Mouse (Mus musculus) gastrocnemius, adult 2 months (tissue): ENCODE results near the gene Ccdc69. TPM values are rescaled to one million over a fixed set of nuclear protein-coding genes. Genes with fewer than 3 reads are reported as not detected.

Experiments
- DNase-seq: peaks from one replicate; pipeline ENCODE4 v3.0.0; 2022
- H3K27ac ChIP-seq: fragments of 200-600 bp; 2 replicates; pipeline ENCODE4 v1.8.1; 2022; ENCODE audit warnings: mild to moderate bottlenecking
- H3K4me3 ChIP-seq: fragments of 200-600 bp; 2 replicates; pipeline ENCODE4 v1.8.1; 2022; ENCODE audit warnings: mild to moderate bottlenecking, moderate library complexity
- CTCF ChIP-seq: fragments of 200-600 bp; IDR thresholded peaks from 2 replicates; pipeline ENCODE4 v1.8.1; 2022; ENCODE audit warnings: antibody characterized with exemption, mild to moderate bottlenecking, moderate library complexity
- intact Hi-C: fragments of 180-260 bp; cut with DNase I; formaldehyde crosslinking; loops from one replicate; pipeline ENCODE4 v1.15.1; 2025
- total RNA-seq, 2 experiments: library from RNA; stranded (reverse); gene quantifications; 2 replicates each; pipeline ENCODE4 v1.2.3; 2021

Ccdc69 gene
- total RNA-seq, 2 experiments from 2014 or later, result 3.6 to 3.9 TPM

DNA sequence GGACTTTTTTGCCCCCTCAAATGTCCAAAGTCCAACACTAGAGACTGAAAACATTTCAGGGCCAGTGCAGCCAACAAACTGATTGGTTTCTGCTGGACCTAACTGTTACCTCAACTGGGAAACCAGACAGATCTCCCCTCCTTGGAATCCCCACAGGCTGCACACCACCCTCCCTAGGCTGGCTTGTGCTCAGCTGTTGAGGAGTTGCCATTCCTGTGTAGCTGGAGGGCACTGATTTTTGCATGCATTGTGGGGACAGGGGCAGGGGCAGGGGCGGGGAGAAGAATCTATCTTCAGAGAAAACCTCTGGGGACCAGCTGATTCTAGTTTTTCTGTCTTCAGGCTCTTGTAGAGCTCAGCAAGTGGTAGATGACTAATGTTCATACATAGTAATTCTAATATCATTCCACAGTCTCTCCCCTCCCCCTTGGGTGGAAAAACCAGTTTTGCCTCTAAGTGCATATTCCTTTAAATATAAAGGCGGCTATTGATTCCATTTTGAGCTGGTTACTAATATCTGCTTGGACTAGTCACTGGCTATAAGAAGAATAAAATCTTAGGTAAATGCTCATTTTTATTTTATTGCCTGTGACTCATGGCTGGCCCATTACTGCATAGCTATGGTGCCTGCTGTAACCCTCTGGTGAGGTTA is 50.6 kb downstream of the Ccdc69 start:
- no peak for DNase-seq
- intact Hi-C loops, result no loop called here
- Histone ChIP-seq H3K27ac (peak overlapping the region; percentile 90), H3K4me3 (no peak overlapping the region)
- no peak for TF ChIP-seq CTCF

DNA sequence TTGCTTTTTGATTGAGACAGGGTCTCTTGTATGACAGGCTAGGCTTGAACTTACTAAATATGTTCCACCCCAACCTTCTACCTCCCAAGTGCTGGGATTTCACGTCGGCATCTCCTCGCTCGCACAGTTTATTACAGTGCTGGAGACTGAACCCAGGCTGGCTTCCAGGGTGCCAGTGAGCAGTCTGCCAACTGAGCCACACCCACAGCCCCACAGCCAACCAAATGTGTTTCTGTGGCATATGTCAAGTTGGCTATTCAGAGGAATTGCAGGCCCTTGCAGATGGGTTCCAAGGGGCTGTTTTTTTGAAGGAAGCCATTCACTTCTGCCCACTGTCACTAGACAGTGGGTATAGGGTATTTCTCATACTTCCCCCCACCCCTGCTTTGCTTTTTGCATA is 52.0 kb downstream of the Ccdc69 start:
- TF ChIP-seq CTCF, result no peak
- DNase-seq, result peak; percentile 79
- peak overlapping the region; percentile 90 for H3K27ac ChIP-seq

DNA sequence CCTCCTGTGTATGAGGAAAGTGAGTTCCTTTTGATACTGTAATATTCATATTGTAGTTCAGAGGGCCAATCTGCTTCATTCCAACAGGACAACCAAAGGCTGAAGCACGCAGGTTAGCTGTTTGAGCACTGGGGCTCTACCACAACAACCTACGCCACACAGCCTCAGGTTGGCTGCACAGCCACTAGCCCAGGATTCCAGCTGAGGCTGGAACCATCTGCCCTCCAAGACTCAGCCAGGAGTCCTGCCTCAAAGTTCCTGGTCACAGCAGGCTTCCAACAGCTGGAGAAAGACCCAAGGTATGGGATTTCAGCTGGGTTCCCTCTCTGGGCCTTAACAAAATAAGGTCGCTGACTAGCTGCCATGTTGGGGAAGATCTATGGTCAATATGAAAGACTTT is 54.3 kb downstream of the Ccdc69 start:
- peak; percentile 54 for DNase-seq
- no peak for TF ChIP-seq CTCF
- H3K27ac ChIP-seq, result peak overlapping the region; percentile 90
- peak overlapping the region; percentile 52 for H3K4me3 ChIP-seq
- intact Hi-C loops, result no loop called here

More for the DNA sequence above, 52.0 kb downstream of the Ccdc69 start:
- peak overlapping the region; percentile 17; the same call in 1 of the 2 replicates for H3K4me3 ChIP-seq
- intact Hi-C loops, result no loop called here

DNA sequence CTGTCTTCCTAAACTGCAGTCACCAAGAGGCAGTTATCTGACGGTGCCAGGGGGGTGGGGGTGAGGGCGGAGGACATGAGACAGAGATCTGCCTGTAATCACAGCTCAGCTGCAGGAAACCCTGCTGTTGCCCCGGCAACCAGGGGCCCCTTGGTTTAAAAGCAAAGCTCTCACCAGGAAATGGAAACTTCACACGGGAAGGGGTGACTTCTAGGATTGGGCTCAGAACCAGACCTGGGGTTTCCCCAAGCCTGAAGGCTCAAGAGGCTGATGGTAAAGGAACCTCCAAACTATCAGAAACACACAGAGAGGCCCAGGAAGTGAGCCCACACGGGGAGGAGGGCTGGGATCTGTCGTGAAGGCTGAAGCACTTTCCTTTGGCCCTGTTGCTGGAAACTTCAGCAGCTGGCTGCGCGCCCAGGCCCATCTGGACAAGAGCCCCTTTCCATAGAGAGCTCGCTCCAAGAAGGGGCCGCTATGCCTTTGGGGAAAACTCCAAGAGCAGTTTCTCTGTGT is 54.8 kb downstream of the Ccdc69 start:
- no peak for TF ChIP-seq CTCF
- Histone ChIP-seq H3K4me3 (peak overlapping the region; percentile 52), H3K27ac (peak overlapping the region; percentile 90)
- intact Hi-C loops, result no loop called here
- peak; percentile 93 for DNase-seq

DNA sequence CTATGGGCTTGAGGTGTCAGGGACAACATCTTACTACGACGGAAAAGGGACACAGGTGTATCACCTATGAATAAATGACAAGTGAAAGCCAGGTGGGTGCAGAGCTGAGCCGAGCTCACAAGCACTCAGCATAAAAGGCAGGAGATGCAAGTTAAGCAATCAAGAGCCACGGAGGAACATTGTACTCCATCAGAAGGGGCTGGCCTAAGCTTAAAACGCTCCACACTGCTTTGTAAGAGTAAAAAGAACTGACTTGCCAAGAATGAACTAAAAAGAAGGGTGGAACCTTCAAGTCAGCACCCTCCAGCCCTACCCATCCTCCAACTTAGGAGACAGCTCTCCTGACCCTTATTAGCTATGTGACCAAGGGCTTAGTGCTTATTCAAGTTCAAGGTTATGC is 55.4 kb downstream of the Ccdc69 start:
- intact Hi-C loops, result no loop called here
- DNase-seq, result no peak
- no peak for TF ChIP-seq CTCF
- H3K27ac ChIP-seq, result peak overlapping the region; percentile 90
- peak overlapping the region; percentile 52 for H3K4me3 ChIP-seq

DNA sequence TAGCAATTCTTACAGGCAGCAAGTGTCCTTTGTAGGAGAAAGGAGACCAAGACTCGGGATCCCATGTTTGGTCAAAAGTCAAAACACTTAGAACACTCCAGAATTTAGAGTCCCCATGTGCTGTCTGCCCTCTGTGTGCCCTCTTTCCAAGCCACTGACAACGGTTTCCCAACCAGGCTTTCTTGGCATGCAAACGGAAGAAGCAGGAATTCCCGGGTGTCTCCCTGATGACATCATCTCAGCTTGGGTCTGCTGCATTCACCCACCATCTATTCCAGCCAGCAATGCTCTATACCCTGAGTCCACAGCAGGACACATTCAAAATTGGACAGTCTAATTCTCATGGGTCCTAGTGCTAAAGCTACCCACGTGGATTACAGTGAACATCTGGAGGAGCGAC is 56.1 kb downstream of the Ccdc69 start:
- H3K4me3 ChIP-seq, result peak overlapping the region; percentile 23; the same call in 1 of the 2 replicates
- peak; percentile 38 for DNase-seq
- peak overlapping the region; percentile 90 for H3K27ac ChIP-seq
- intact Hi-C loops, result no loop called here
- no peak for TF ChIP-seq CTCF

DNA sequence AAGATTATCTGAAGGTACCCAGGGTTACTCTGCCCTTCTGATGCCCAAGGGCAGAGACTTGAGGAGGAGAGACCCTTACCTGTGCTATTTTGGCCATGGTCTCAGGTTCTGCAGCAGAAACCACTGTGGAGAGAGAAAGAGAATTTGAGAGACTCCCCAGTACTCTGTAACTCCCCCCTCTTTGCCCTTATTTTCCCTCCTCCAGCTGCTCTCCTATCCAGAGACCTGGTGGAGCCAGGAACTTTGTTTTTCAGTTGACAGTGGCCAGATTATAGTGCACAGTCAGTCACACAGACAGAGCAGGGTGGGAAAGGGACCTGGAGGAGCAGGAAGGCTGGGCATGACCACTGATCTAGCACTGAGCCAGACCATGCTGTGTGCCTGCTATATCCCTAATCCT is 56.5 kb downstream of the Ccdc69 start:
- peak; percentile 38 for DNase-seq
- no peak for TF ChIP-seq CTCF
- peak overlapping the region; percentile 34; the same call in 1 of the 2 replicates for H3K4me3 ChIP-seq
- intact Hi-C loops, result no loop called here
- peak overlapping the region; percentile 90 for H3K27ac ChIP-seq

DNA sequence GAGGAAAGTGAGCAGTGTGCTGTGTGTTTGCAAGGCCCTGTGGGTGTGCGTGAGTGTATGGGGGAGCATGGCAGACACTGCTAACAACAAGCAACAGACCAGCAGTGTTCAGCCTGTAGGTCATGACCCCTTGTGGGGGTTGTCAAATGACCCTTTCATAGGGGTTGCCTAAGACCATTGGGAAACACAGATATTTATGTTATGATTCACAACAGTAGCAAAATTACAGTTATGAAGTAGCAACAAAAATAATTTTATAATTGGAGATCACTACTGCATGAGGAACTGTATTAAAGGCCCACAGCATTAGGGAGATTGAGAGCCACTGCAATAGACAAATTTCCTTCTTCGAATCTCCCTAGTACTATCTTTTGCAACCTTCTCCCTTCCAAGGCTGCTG is 58.2 kb downstream of the Ccdc69 start:
- intact Hi-C loops, result no loop called here
- no peak for TF ChIP-seq CTCF
- DNase-seq, result no peak
- Histone ChIP-seq H3K4me3 (no peak overlapping the region), H3K27ac (peak overlapping the region; percentile 90)

DNA sequence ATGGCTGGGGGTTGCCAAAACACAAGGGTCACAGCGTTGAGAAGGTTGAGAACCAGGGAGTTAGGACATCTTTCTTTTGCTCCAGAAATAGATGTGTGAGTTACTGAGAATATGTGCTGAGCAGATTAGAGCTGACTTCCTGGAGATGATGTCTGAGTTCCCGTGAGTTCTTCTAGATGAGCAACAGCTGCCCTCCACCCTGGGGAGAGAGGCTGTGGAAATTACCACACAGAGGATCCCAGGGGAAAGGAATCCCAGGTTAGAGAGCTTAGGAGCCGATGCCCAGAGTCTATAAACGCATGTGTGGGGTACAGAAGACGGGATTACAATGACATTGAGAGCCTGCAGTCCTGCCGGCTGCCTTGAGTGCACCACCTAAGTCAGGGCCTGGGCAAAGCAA is 59.9 kb downstream of the Ccdc69 start:
- intact Hi-C loops, result no loop called here
- TF ChIP-seq CTCF, result no peak
- no peak overlapping the region for H3K4me3 ChIP-seq
- peak; percentile 40 for DNase-seq
- peak overlapping the region; percentile 90 for H3K27ac ChIP-seq

DNA sequence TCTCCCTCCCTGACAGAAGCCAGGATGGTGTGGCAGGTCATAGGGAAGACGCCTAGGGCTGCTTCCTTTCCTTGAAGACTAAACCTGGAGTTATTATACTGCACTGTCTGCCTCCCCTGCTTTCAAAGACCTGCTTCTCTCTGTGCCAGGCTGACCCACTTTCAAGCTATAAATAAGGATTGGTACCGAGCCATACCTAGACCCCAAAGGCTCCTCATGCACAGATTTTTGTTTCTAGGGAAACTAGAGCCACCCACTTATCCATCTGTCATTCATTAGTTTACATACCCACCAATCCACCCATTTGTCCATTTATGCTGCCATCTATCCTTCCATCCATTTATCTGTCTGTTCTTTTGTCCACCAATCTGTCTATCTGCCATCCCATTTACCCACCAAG is 60.7 kb downstream of the Ccdc69 start:
- DNase-seq, result no peak
- intact Hi-C loops, result loop anchor here (2.0 kb wide), 1 partner anchor 16 kb away; the partner anchor contains the start of gene Anxa6
- H3K4me3 ChIP-seq, result no peak overlapping the region
- TF ChIP-seq CTCF, result no peak
- H3K27ac ChIP-seq, result peak overlapping the region; percentile 90

DNA sequence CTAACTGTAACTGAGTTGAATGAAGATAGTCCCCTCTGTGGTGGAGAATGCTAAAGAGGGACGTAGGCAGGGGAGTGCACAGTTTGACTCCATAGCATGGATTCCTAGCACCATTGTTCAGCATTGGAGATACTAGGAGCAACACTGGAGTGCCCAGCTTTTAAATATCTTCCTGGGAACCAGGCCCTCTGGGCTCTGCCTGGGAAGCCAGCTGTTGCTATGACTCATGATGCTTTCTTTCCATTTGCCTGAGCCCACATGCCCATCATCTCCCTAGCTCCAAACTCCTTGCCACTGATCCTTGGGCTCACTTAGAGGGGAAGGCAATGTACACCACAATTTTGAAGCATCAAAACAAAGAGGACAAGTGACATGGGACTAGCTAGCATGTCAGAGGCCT is 61.2 kb downstream of the Ccdc69 start:
- no peak for DNase-seq
- Histone ChIP-seq H3K4me3 (no peak overlapping the region), H3K27ac (peak overlapping the region; percentile 90)
- intact Hi-C loops, result loop anchor here (2.0 kb wide), 1 partner anchor 16 kb away; the partner anchor contains the start of gene Anxa6
- no peak for TF ChIP-seq CTCF

DNA sequence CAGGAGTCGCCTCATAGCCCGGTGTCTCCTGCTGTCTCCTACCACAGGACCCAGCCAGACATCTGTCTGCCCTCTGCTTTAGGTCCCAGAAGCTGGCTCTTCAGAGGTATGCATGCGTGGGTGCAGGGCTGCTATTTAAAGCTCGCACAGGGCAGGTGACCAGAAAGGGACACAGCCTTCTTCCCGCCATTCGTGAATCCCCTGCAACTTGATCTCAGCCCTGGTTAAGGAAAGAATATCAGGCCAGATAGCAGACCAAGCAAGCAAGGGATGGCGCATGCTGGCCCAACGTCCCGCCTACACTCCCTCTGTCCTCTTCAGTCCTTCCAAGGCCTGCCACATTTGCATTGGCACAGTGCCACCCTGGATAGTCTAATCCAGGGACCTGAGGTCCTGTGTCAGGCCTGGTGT is 62.1 kb downstream of the Ccdc69 start:
- H3K27ac ChIP-seq, result peak overlapping the region; percentile 90
- peak overlapping the region; percentile 44 for H3K4me3 ChIP-seq
- no peak for TF ChIP-seq CTCF
- DNase-seq, result peak; percentile 89
- intact Hi-C loops, result loop anchor here (2.0 kb wide), 1 partner anchor 17 kb away; the partner anchor contains the start of gene Anxa6

DNA sequence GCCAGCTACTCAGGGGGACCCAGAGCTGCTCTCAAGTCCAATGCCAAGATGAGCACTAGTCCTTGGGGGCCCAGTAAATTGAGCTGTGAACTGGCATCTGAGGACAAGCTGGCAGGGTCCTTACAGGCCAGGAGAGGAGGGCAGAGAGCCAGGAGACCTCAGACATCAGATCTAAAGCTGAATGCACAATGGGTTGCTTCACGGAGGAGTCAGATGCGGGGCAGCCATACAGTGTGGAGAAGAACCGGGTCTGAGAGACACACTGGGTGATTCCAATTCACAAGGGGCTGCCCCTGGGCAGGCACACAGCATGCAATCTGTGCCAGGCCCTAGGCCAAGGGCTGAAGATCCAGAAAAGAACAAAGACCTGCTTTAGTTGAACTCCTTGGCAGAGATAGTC is 62.7 kb downstream of the Ccdc69 start:
- H3K4me3 ChIP-seq, result peak overlapping the region; percentile 44
- TF ChIP-seq CTCF, result no peak
- peak overlapping the region; percentile 90 for H3K27ac ChIP-seq
- no peak for DNase-seq
- intact Hi-C loops, result no loop called here

DNA sequence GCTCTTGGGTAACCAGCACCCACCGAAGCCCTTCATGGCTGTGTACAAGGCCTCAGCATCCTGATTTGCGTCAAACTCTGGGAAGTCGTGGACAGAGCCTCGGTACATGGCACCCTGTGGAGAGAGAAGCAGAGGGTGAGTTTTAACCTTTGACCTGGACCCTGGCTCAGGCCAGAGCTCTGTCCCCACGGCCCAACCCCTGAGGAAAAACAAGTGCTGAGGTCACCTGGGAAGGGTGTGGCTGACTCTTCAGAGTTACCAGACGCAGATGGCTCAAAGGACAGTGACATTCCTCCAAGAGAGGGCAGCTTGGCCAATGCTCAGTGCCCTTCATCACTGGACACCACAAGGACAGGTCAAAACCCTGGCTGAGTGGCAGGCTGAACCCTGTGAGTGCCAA is 64.1 kb downstream of the Ccdc69 start:
- Histone ChIP-seq H3K27ac (peak overlapping the region; percentile 21; the same call in 1 of the 2 replicates), H3K4me3 (no peak overlapping the region)
- DNase-seq, result no peak
- intact Hi-C loops, result no loop called here
- no peak for TF ChIP-seq CTCF
